Mouse (Mus musculus): ENCODE results near the gene Cnpy1.

- TF ChIP-seq CTCF (IDR thresholded peaks at IDR 0.05; ENCODE audit: control insufficient read depth, insufficient read depth, low read length), result no peak
- TF ChIP-seq POLR2A (IDR thresholded peaks at IDR 0.05; ENCODE audit: borderline replicate concordance, control insufficient read depth, low read depth, low read length), result no peak
Observed at GRCm38 (mm10) chr5:28206448-28206847, 39.2 kb downstream of the Cnpy1 start.

All from bone marrow, adult 2 months (tissue).